Mouse (Mus musculus): ENCODE results near the gene Chrna4. TPM values are rescaled to one million over a fixed set of nuclear protein-coding genes. Genes with fewer than 3 reads are reported as not detected.

The Chrna4 gene
- polyA plus RNA-seq, 1 experiment = not detected

GRCm38 (mm10) chr2:180990347-180990746, 53.0 kb downstream of the Chrna4 start:
- WGBS = 73% methylated on average over 4 of the region's 4 CpGs
- Histone ChIP-seq H3K4me1 (ENCODE audit: control insufficient read depth, insufficient read depth, low read length) (no peaks in the 10 kb centered on the region), H3K27ac (ENCODE audit: control insufficient read depth, insufficient read depth, low read depth, low read length, poor library complexity) (no peak overlapping the region), H3K4me3 (replicated peaks; ENCODE audit: control insufficient read depth, low read depth, low read length) (no peak overlapping the region)
- TF ChIP-seq POLR2A (IDR thresholded peaks at IDR 0.05; ENCODE audit: borderline replicate concordance, control insufficient read depth, low read depth, low read length) (no peak), CTCF (IDR thresholded peaks at IDR 0.05; ENCODE audit: control insufficient read depth, insufficient read depth, low read length) (no peak)

DNA sequence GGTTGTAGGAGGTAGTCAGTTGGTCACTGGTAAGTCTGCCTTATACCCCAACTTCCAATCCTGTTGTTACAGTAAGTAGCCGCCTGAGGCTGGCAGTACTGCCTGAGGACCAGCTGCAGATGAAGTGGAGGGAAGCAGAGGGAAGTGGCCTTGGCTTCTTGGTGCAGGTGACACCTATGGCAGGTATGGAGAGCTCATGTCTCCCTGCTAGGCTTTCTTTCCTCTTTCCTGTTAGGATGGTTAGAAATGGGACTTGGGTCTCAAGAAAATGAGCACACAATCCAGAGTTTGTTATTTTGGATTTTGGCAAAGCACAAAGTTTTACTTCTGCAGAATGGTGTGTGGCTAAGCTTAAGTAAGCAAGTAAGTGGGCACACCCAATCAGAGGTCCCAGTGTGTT, 54.4 kb downstream of the Chrna4 start:
- 70% methylated on average over 1 of the region's 1 CpGs for WGBS
- Histone ChIP-seq H3K4me1 (ENCODE audit: control insufficient read depth, insufficient read depth, low read length) (no peaks in the 10 kb centered on the region), H3K4me3 (replicated peaks; ENCODE audit: control insufficient read depth, low read depth, low read length) (no peak overlapping the region)

GRCm38 (mm10) chr2:180988347-180988913, 54.9 kb downstream of the Chrna4 start:
- no peak for TF ChIP-seq POLR2A (IDR thresholded peaks at IDR 0.05; ENCODE audit: borderline replicate concordance, control insufficient read depth, low read depth, low read length)
- TF ChIP-seq CTCF (IDR thresholded peaks at IDR 0.05; ENCODE audit: control insufficient read depth, insufficient read depth, low read length) = no peak
- H3K4me1 ChIP-seq (ENCODE audit: control insufficient read depth, insufficient read depth, low read length) = no peaks in the 10 kb centered on the region
- no peak overlapping the region for H3K4me3 ChIP-seq (replicated peaks; ENCODE audit: control insufficient read depth, low read depth, low read length)
- H3K27ac ChIP-seq (ENCODE audit: control insufficient read depth, insufficient read depth, low read depth, low read length, poor library complexity) = no peak overlapping the region
- WGBS = 66% methylated on average over 3 of the region's 3 CpGs

More for the DNA sequence above, 54.4 kb downstream of the Chrna4 start:
- TF ChIP-seq POLR2A (IDR thresholded peaks at IDR 0.05; ENCODE audit: borderline replicate concordance, control insufficient read depth, low read depth, low read length) (no peak), CTCF (IDR thresholded peaks at IDR 0.05; ENCODE audit: control insufficient read depth, insufficient read depth, low read length) (no peak)
- no peak overlapping the region for H3K27ac ChIP-seq (ENCODE audit: control insufficient read depth, insufficient read depth, low read depth, low read length, poor library complexity)

GRCm38 (mm10) chr2:180987432-180988030, 55.8 kb downstream of the Chrna4 start:
- no peak for TF ChIP-seq CTCF (IDR thresholded peaks at IDR 0.05; ENCODE audit: control insufficient read depth, insufficient read depth, low read length)
- TF ChIP-seq POLR2A (IDR thresholded peaks at IDR 0.05; ENCODE audit: borderline replicate concordance, control insufficient read depth, low read depth, low read length) = no peak
- WGBS = 71% methylated on average over 5 of the region's 5 CpGs
- no peak overlapping the region for H3K4me3 ChIP-seq (replicated peaks; ENCODE audit: control insufficient read depth, low read depth, low read length)
- no peak overlapping the region for H3K27ac ChIP-seq (ENCODE audit: control insufficient read depth, insufficient read depth, low read depth, low read length, poor library complexity)
- H3K4me1 ChIP-seq (ENCODE audit: control insufficient read depth, insufficient read depth, low read length) = no peaks in the 10 kb centered on the region

- no peak overlapping the region for H3K4me3 ChIP-seq (replicated peaks; ENCODE audit: control insufficient read depth, low read depth, low read length)
- H3K4me1 ChIP-seq (ENCODE audit: control insufficient read depth, insufficient read depth, low read length) = no peaks in the 10 kb centered on the region
- H3K27ac ChIP-seq (ENCODE audit: control insufficient read depth, insufficient read depth, low read depth, low read length, poor library complexity) = no peak overlapping the region
- TF ChIP-seq POLR2A (IDR thresholded peaks at IDR 0.05; ENCODE audit: borderline replicate concordance, control insufficient read depth, low read depth, low read length) = no peak
- TF ChIP-seq CTCF (IDR thresholded peaks at IDR 0.05; ENCODE audit: control insufficient read depth, insufficient read depth, low read length) = no peak
- 63% methylated on average over 1 of the region's 1 CpGs for WGBS
These were observed 56.3 kb downstream of the Chrna4 start for GRCm38 (mm10) chr2:180987001-180987400.

DNA sequence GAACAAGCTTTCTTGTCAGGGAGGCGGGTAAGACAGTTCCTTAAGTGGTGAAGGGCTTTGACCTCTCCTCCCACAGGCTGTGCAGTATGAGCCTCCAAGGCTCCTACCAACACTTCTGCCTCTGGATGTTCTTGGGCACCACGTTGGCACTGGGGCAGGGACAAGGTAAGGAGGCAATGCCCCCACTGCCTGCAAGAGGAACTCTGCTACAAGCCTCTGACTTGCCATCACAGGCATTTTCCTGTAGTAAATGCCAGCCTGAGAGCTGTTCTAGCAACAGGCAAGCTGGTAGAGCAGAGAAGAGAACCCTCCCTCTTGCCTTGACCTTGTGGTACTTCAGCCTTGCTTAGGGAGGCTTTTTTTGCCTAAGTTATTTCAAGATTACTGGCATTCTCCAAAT, 56.9 kb downstream of the Chrna4 start, which contains the start of gene Col20a1:
Gene Col20a1, plus strand, starts transcription at position 87 of the 400 bp plus-strand sequence.
- H3K4me1 ChIP-seq (ENCODE audit: control insufficient read depth, insufficient read depth, low read length) = no peaks in the 10 kb centered on the region
- WGBS = 48% methylated on average over 2 of the region's 2 CpGs
- no peak within 1 kb of the TSS for H3K27ac ChIP-seq (ENCODE audit: control insufficient read depth, insufficient read depth, low read depth, low read length, poor library complexity)
- no peak within 1 kb of the TSS for H3K4me3 ChIP-seq (replicated peaks; ENCODE audit: control insufficient read depth, low read depth, low read length)
- TF ChIP-seq CTCF (IDR thresholded peaks at IDR 0.05; ENCODE audit: control insufficient read depth, insufficient read depth, low read length) = no peak
- no peak for TF ChIP-seq POLR2A (IDR thresholded peaks at IDR 0.05; ENCODE audit: borderline replicate concordance, control insufficient read depth, low read depth, low read length)

GRCm38 (mm10) chr2:180985635-180986034, 57.7 kb downstream of the Chrna4 start:
- Histone ChIP-seq H3K27ac (ENCODE audit: control insufficient read depth, insufficient read depth, low read depth, low read length, poor library complexity) (no peak overlapping the region), H3K4me1 (ENCODE audit: control insufficient read depth, insufficient read depth, low read length) (no peaks in the 10 kb centered on the region), H3K4me3 (replicated peaks; ENCODE audit: control insufficient read depth, low read depth, low read length) (no peak overlapping the region)
- 58% methylated on average over 2 of the region's 2 CpGs for WGBS
- no peak for TF ChIP-seq CTCF (IDR thresholded peaks at IDR 0.05; ENCODE audit: control insufficient read depth, insufficient read depth, low read length)
- no peak for TF ChIP-seq POLR2A (IDR thresholded peaks at IDR 0.05; ENCODE audit: borderline replicate concordance, control insufficient read depth, low read depth, low read length)

- 84% methylated on average over 6 of the region's 6 CpGs for WGBS
- Histone ChIP-seq H3K4me3 (replicated peaks; ENCODE audit: control insufficient read depth, low read depth, low read length) (no peak overlapping the region), H3K27ac (ENCODE audit: control insufficient read depth, insufficient read depth, low read depth, low read length, poor library complexity) (no peak overlapping the region), H3K4me1 (ENCODE audit: control insufficient read depth, insufficient read depth, low read length) (no peaks in the 10 kb centered on the region)
- no peak for TF ChIP-seq POLR2A (IDR thresholded peaks at IDR 0.05; ENCODE audit: borderline replicate concordance, control insufficient read depth, low read depth, low read length)
- TF ChIP-seq CTCF (IDR thresholded peaks at IDR 0.05; ENCODE audit: control insufficient read depth, insufficient read depth, low read length) = no peak
These were observed 62.2 kb downstream of the Chrna4 start for GRCm38 (mm10) chr2:180981133-180981532.

Other genes with a start within 250 kb of the Chrna4 start
- gene Ythdf1, start 122.6 kb downstream of the Chrna4 start, polyA plus RNA-seq (2011; ENCODE audit: insufficient read depth, insufficient read length, low replicate concordance, missing spikeins) = 17.7 and 26.6 TPM in 2 replicates
- gene Birc7, start 114.5 kb downstream of the Chrna4 start, polyA plus RNA-seq (2011; ENCODE audit: insufficient read depth, insufficient read length, low replicate concordance, missing spikeins) = not detected in 2 replicates
- not detected in 2 replicates for gene Nkain4, start 88.8 kb downstream of the Chrna4 start, polyA plus RNA-seq (2011; ENCODE audit: insufficient read depth, insufficient read length, low replicate concordance, missing spikeins)
- 32.9 and 35.6 TPM in 2 replicates for gene Arfgap1, start 76.3 kb downstream of the Chrna4 start, polyA plus RNA-seq (2011; ENCODE audit: insufficient read depth, insufficient read length, low replicate concordance, missing spikeins)
- gene Col20a1, start 57.0 kb downstream of the Chrna4 start, polyA plus RNA-seq (2011; ENCODE audit: insufficient read depth, insufficient read length, low replicate concordance, missing spikeins) = 0.52 and 2.6 TPM in 2 replicates
- not detected in 2 replicates for gene Kcnq2, start 91.8 kb upstream of the Chrna4 start, polyA plus RNA-seq (2011; ENCODE audit: insufficient read depth, insufficient read length, low replicate concordance, missing spikeins)
- gene Eef1a2, start 113.5 kb upstream of the Chrna4 start, polyA plus RNA-seq (2011; ENCODE audit: insufficient read depth, insufficient read length, low replicate concordance, missing spikeins) = 0.47 and 0.97 TPM in 2 replicates
- 43.8 and 59.8 TPM in 2 replicates for gene Ppdpf, start 143.7 kb upstream of the Chrna4 start, polyA plus RNA-seq (2011; ENCODE audit: insufficient read depth, insufficient read length, low replicate concordance, missing spikeins)
- not detected in 2 replicates for gene Ptk6, start 159.2 kb upstream of the Chrna4 start, polyA plus RNA-seq (2011; ENCODE audit: insufficient read depth, insufficient read length, low replicate concordance, missing spikeins)
- not detected in 2 replicates for gene Srms, start 169.6 kb upstream of the Chrna4 start, polyA plus RNA-seq (2011; ENCODE audit: insufficient read depth, insufficient read length, low replicate concordance, missing spikeins)
- not detected in 2 replicates for gene Fndc11, start 176.5 kb upstream of the Chrna4 start, polyA plus RNA-seq (2011; ENCODE audit: insufficient read depth, insufficient read length, low replicate concordance, missing spikeins)
- gene Helz2, start 198.5 kb upstream of the Chrna4 start, polyA plus RNA-seq (2011; ENCODE audit: insufficient read depth, insufficient read length, low replicate concordance, missing spikeins) = 11.2 and 29.3 TPM in 2 replicates
- 18.5 and 28.7 TPM in 2 replicates for gene Gmeb2, start 244.5 kb upstream of the Chrna4 start, polyA plus RNA-seq (2011; ENCODE audit: insufficient read depth, insufficient read length, low replicate concordance, missing spikeins)